ENCODE assay signal across 28 mouse cellular contexts in the genomic region with DNA sequence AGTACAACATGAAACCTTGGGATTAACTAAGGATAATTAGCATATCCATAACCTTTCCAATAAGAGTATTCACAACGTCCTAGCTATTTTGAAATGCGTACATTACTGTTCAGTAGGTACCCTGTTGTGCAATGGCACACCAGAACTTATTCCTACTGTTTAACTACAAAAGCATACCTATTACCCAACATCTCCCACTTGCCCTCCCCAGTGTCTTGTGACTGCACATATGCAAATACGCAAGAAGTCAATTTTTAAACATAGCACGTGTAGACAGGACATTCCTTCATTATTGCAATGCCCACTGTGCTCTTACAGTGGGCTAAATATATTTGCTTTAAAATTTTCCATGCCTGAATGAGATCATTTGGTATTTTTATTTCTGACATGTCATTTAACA. TPM values are rescaled to one million over a fixed set of nuclear protein-coding genes. Genes with fewer than 3 reads are reported as not detected.
DNase-seq lines count a peak whose midpoint lies in the region; ATAC-seq and TF ChIP-seq lines count a peak whose summit lies in the region.
"Had no signal": no experiment of that assay in that cellular context is flagged by ENCODE, and none has a peak within 500 bp of the region (broad histone marks: within the 10 kb centered on the region; RNA-seq: fewer than 3 reads in every experiment).

No protein-coding gene starts in this region.

- H3K9me3 ChIP-seq in lung, postnatal 0 days (ENCODE audit: low read length), result no peaks in the 10 kb centered on the region
- no peaks in the 10 kb centered on the region for H3K9me3 ChIP-seq in liver, embryonic 12.5 days (replicated peaks)
- no peaks in the 10 kb centered on the region for H3K9me3 ChIP-seq in midbrain, embryonic 11.5 days (ENCODE audit: control insufficient read depth, low read length)
- H3K9me3 ChIP-seq in intestine, embryonic 15.5 days, result no peaks in the 10 kb centered on the region
- H3K9me3 ChIP-seq: embryonic facial prominence, embryonic 15.5 days; hindbrain, embryonic 10.5 days; midbrain, embryonic 13.5 days had no signal

- TF ChIP-seq POLR2A in lung, adult 2 months (IDR thresholded peaks at IDR 0.05; ENCODE audit: borderline replicate concordance, extremely low read depth, low read depth, low read length), result no peak

- TF ChIP-seq CTCF in lung, postnatal 0 days (IDR thresholded peaks at IDR 0.05), result no peak
- no peak for TF ChIP-seq CTCF in lung, adult 2 months (IDR thresholded peaks at IDR 0.05; ENCODE audit: insufficient read depth, low read length)

- no peak overlapping the region for H3K4me2 ChIP-seq in lung, postnatal 0 days (replicated peaks; ENCODE audit: low read depth, low read length)
- peak overlapping the region; percentile 53; the same call in 1 of the 2 replicates for H3K4me2 ChIP-seq in liver, embryonic 12.5 days
- no peak overlapping the region for H3K4me2 ChIP-seq in midbrain, embryonic 11.5 days
- H3K4me2 ChIP-seq in intestine, embryonic 15.5 days (replicated peaks), result no peak overlapping the region
- H3K4me2 ChIP-seq: embryonic facial prominence, embryonic 15.5 days; heart, embryonic 11.5 days; midbrain, embryonic 13.5 days had no signal

- WGBS in lung, postnatal 0 days, result 52% methylated on average over 4 of the region's 4 CpGs
- 64% methylated on average over 4 of the region's 4 CpGs for WGBS in lung, adult 2 months
- WGBS in liver, embryonic 12.5 days (ENCODE audit: insufficient replicate concordance), result 68% methylated on average over 4 of the region's 4 CpGs
- WGBS in midbrain, embryonic 11.5 days, result 80% methylated on average over 4 of the region's 4 CpGs
- 83% methylated on average over 4 of the region's 4 CpGs for WGBS in intestine, embryonic 15.5 days

- no peak overlapping the region for H3K4me3 ChIP-seq in lung, postnatal 0 days (ENCODE audit: low read depth, low read length)
- H3K4me3 ChIP-seq in lung, adult 2 months (replicated peaks; ENCODE audit: extremely low read depth, low read depth, low read length), result no peak overlapping the region
- no peak overlapping the region for H3K4me3 ChIP-seq in liver, embryonic 12.5 days
- no peak overlapping the region for H3K4me3 ChIP-seq in midbrain, embryonic 11.5 days (ENCODE audit: low read depth, low read length)
- H3K4me3 ChIP-seq in intestine, embryonic 15.5 days (replicated peaks), result no peak overlapping the region
- H3K4me3 ChIP-seq: embryonic facial prominence, embryonic 15.5 days; hindbrain, embryonic 10.5 days; midbrain, embryonic 13.5 days had no signal

- no peaks in the 10 kb centered on the region for H3K36me3 ChIP-seq in lung, postnatal 0 days (ENCODE audit: insufficient read depth, low read length)
- H3K36me3 ChIP-seq in liver, embryonic 12.5 days, result peaks cover 19% of the 10 kb centered on the region
- H3K36me3 ChIP-seq in midbrain, embryonic 11.5 days (ENCODE audit: control insufficient read depth, insufficient read depth, low read length), result no peaks in the 10 kb centered on the region
- H3K36me3 ChIP-seq in intestine, embryonic 15.5 days, result no peaks in the 10 kb centered on the region
- H3K36me3 ChIP-seq: embryonic facial prominence, embryonic 15.5 days had no signal

- ATAC-seq in lung, postnatal 0 days, result peak; percentile 85
- ATAC-seq in liver, embryonic 12.5 days, result no peak
- no peak for ATAC-seq in midbrain, embryonic 11.5 days (ENCODE audit: low FRiP score)
- no peak for ATAC-seq in intestine, embryonic 15.5 days
- ATAC-seq: forebrain, embryonic 14.5 days; hindbrain, embryonic 16.5 days; intestine, embryonic 16.5 days; midbrain, embryonic 13.5 days had no signal

- peak; percentile 61 for DNase-seq in lung, postnatal 0 days (ENCODE audit: low spot score)
- no peak for DNase-seq in lung, adult 2 months
- peak; percentile 45 for DNase-seq in lung, postnatal 25 days (ENCODE audit: low spot score)
- DNase-seq in midbrain, embryonic 11.5 days (ENCODE audit: low spot score, missing footprints), result no peak
- no peak for DNase-seq in left cerebral cortex, postnatal 10 days (ENCODE audit: extremely low spot score in 1 of 2, low spot score in 2 of 2)
- DNase-seq: adrenal gland, postnatal 14 days; cerebellum, adult 8-10 months; heart, adult 11 months; layer of hippocampus, postnatal 36 days had no signal

- H3K27ac ChIP-seq in lung, postnatal 0 days (ENCODE audit: low read length), result no peak overlapping the region
- H3K27ac ChIP-seq in liver, embryonic 12.5 days, result peak overlapping the region; percentile 88
- no peak overlapping the region for H3K27ac ChIP-seq in midbrain, embryonic 11.5 days (ENCODE audit: low read depth, low read length)
- no peak overlapping the region for H3K27ac ChIP-seq in intestine, embryonic 15.5 days
- H3K27ac ChIP-seq: embryonic facial prominence, embryonic 15.5 days; hindbrain, embryonic 10.5 days; midbrain, embryonic 13.5 days had no signal

- H3K27me3 ChIP-seq in lung, postnatal 0 days (replicated peaks; ENCODE audit: insufficient read depth, low read length), result no peaks in the 10 kb centered on the region
- H3K27me3 ChIP-seq in liver, embryonic 12.5 days (replicated peaks), result no peaks in the 10 kb centered on the region
- H3K27me3 ChIP-seq in midbrain, embryonic 11.5 days (ENCODE audit: control insufficient read depth, insufficient read depth, low read length), result no peaks in the 10 kb centered on the region
- H3K27me3 ChIP-seq in intestine, embryonic 15.5 days (replicated peaks), result no peaks in the 10 kb centered on the region
- H3K27me3 ChIP-seq: embryonic facial prominence, embryonic 15.5 days; midbrain, embryonic 13.5 days had no signal

- no peaks in the 10 kb centered on the region for H3K4me1 ChIP-seq in lung, postnatal 0 days (ENCODE audit: insufficient read depth, low read depth, low read length)
- H3K4me1 ChIP-seq in lung, adult 2 months (ENCODE audit: control insufficient read depth, insufficient read depth, low read length), result no peaks in the 10 kb centered on the region
- peaks cover 39% of the 10 kb centered on the region for H3K4me1 ChIP-seq in liver, embryonic 12.5 days
- no peaks in the 10 kb centered on the region for H3K4me1 ChIP-seq in midbrain, embryonic 11.5 days (ENCODE audit: control insufficient read depth, insufficient read depth, low read length)
- H3K4me1 ChIP-seq in intestine, embryonic 15.5 days (replicated peaks), result no peaks in the 10 kb centered on the region
- H3K4me1 ChIP-seq: embryonic facial prominence, embryonic 15.5 days; hindbrain, embryonic 10.5 days; midbrain, embryonic 13.5 days had no signal

- peak; percentile 60 for TF ChIP-seq EP300 in lung, postnatal 0 days (IDR thresholded peaks at IDR 0.05)

- intact Hi-C loops in left cerebral cortex, postnatal 10 days (cut with DNase I), result no loop called here

- H3K9ac ChIP-seq in lung, postnatal 0 days (replicated peaks; ENCODE audit: low read depth), result no peak overlapping the region
- no peak overlapping the region for H3K9ac ChIP-seq in liver, embryonic 12.5 days
- no peak overlapping the region for H3K9ac ChIP-seq in midbrain, embryonic 11.5 days (ENCODE audit: low read length)
- H3K9ac ChIP-seq in intestine, embryonic 15.5 days, result no peak overlapping the region
- H3K9ac ChIP-seq: embryonic facial prominence, embryonic 15.5 days; midbrain, embryonic 13.5 days had no signal

RNA-seq across cellular contexts. Expression of a gene that starts 19.9 kb away (rescaled TPM):
- 50.4 and 52.4 TPM in 2 replicates for polyA plus RNA-seq in lung, postnatal 0 days (2015; fragmentation: Nextera tagmentation; extraction: Ambion mirVana)
- polyA plus RNA-seq in lung, adult 2 months (2012; rRNA removed), result 11.1 and 18.2 TPM in 2 replicates
- polyA plus RNA-seq in liver, embryonic 12.5 days (2016; fragmentation: Nextera tagmentation; extraction: Ambion mirVana), result 36.4 and 37.2 TPM in 2 replicates
- polyA plus RNA-seq in midbrain, embryonic 11.5 days (2014; fragmentation: Nextera tagmentation; extraction: Ambion mirVana), result 282 and 296 TPM in 2 replicates
- 80.8 and 89.6 TPM in 2 replicates for polyA plus RNA-seq in intestine, embryonic 15.5 days (2015; fragmentation: Nextera tagmentation; extraction: Ambion mirVana)
- 10 to 100 TPM; 58.5 to 58.8 TPM for total RNA-seq in left cerebral cortex, postnatal 10 days (2021)

RNA-seq across cellular contexts. Expression of a gene that starts 34.4 kb away (rescaled TPM):
- polyA plus RNA-seq in lung, postnatal 0 days (2015; fragmentation: Nextera tagmentation; extraction: Ambion mirVana), result 23.3 and 25.9 TPM in 2 replicates
- polyA plus RNA-seq in lung, adult 2 months (2012; rRNA removed), result 27.5 and 38.2 TPM in 2 replicates
- 4.5 and 5.7 TPM in 2 replicates for polyA plus RNA-seq in liver, embryonic 12.5 days (2016; fragmentation: Nextera tagmentation; extraction: Ambion mirVana)
- 7.8 and 9.6 TPM in 2 replicates for polyA plus RNA-seq in midbrain, embryonic 11.5 days (2014; fragmentation: Nextera tagmentation; extraction: Ambion mirVana)
- 3.4 and 4.8 TPM in 2 replicates for polyA plus RNA-seq in intestine, embryonic 15.5 days (2015; fragmentation: Nextera tagmentation; extraction: Ambion mirVana)
- total RNA-seq in left cerebral cortex, postnatal 10 days (2021), result 10 to 100 TPM in 1 of 2 experiments, 1 to 10 TPM in 1; 7.7 to 10.2 TPM

RNA-seq across cellular contexts. Expression of a gene that starts 36.0 kb away (rescaled TPM):
- polyA plus RNA-seq in lung, postnatal 0 days (2015; fragmentation: Nextera tagmentation; extraction: Ambion mirVana), result not detected in 2 replicates
- polyA plus RNA-seq in lung, adult 2 months (2012; rRNA removed), result not detected in 2 replicates
- not detected in 2 replicates for polyA plus RNA-seq in liver, embryonic 12.5 days (2016; fragmentation: Nextera tagmentation; extraction: Ambion mirVana)
- polyA plus RNA-seq in midbrain, embryonic 11.5 days (2014; fragmentation: Nextera tagmentation; extraction: Ambion mirVana), result not detected in 2 replicates
- not detected in 2 replicates for polyA plus RNA-seq in intestine, embryonic 15.5 days (2015; fragmentation: Nextera tagmentation; extraction: Ambion mirVana)
- not detected for total RNA-seq in left cerebral cortex, postnatal 10 days (2021)
- total RNA-seq: adrenal gland, postnatal 14 days; gastrocnemius, adult 8-10 months; layer of hippocampus, adult 8-10 months; layer of hippocampus, postnatal 36 days; left cerebral cortex, postnatal 36 days; monocyte, adult 5-6 weeks; neutrophil, adult 5-6 weeks had no signal
- polyA plus RNA-seq: brain, embryonic 14.5 days; embryonic facial prominence, embryonic 15.5 days; heart, embryonic 11.5 days; heart, postnatal 0 days; hindbrain, embryonic 10.5 days; hindbrain, embryonic 16.5 days; intestine, embryonic 16.5 days; kidney, embryonic 14.5 days; limb, embryonic 14.5 days; midbrain, embryonic 13.5 days; small intestine, adult 2 months had no signal

Comparison
In these comparisons a context has a peak if more than half of its experiments do, and no peak if none do; other contexts are left out.
1. DNase-seq: peak in lung, postnatal 0 days (single experiment) and lung, postnatal 25 days (single experiment); none in lung, adult 2 months (single experiment), midbrain, embryonic 11.5 days (single experiment) and left cerebral cortex, postnatal 10 days (0 of 2).